Mouse (Mus musculus) left cerebral cortex, adult 18-20 months (tissue): Measurements from ENCODE around the gene Slc16a1. TPM values are rescaled to one million over a fixed set of nuclear protein-coding genes. Genes with fewer than 3 reads are reported as not detected.
"Not testable (repeated sequence)": the region's sequence is repeated elsewhere in the genome, so short reads cannot be mapped to it uniquely, and the experiment has no call there.

Source experiments
- DNase-seq, 2 experiments: peaks; one replicate each; pipeline ENCODE4 v3.0.0; 2021 to 2022; ENCODE audit warnings: low spot score in 2 of 2, mixed read lengths in 1 of 2
- total RNA-seq, 2 experiments: library from RNA; stranded (reverse); gene quantifications; 2 replicates each; pipeline ENCODE4 v1.2.3; 2021

Slc16a1 gene
- total RNA-seq, 2 experiments from 2014 or later, result 18.2 to 20.3 TPM

DNA sequence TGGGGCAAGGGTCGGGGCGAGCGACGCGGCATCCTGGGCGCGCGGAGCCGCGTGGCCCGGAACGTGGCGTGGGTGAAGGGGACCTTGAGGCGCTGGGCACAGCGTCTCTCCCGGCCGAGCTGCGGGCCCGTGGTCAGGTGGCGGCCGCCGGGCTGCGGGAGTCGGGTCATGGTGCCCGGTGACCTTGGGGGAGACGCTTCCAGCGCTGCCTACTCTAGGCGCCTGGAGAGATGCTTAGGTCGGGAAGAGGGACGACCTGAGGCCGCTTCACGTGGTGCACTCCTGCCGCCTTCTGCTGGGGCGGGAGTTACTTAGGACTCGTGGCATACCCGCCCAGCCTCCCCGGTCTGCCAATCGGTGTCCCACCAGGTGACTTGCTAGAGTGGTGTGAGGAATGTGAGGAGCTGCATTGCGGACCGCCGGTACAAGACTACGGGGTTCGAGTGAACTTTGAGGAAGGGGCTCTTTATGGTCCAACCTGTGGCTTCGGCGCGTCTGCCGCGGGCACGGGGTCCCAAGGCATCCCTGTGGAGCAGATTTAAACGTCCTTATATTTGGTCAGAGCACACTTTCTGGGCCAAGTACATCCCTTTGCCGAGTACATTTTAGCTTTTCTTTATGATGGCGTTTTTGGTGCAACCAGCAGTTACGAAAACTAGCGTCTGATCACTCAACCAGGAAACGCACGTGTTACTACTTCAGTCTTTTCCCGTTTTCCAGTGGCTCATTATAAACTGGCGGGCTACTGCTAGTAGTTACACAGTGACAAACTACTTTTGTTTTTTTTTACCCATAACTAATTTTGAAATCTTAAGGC, 672 bp downstream of the Slc16a1 start:
- DNase-seq, result peak; percentile 26 to 43

DNA sequence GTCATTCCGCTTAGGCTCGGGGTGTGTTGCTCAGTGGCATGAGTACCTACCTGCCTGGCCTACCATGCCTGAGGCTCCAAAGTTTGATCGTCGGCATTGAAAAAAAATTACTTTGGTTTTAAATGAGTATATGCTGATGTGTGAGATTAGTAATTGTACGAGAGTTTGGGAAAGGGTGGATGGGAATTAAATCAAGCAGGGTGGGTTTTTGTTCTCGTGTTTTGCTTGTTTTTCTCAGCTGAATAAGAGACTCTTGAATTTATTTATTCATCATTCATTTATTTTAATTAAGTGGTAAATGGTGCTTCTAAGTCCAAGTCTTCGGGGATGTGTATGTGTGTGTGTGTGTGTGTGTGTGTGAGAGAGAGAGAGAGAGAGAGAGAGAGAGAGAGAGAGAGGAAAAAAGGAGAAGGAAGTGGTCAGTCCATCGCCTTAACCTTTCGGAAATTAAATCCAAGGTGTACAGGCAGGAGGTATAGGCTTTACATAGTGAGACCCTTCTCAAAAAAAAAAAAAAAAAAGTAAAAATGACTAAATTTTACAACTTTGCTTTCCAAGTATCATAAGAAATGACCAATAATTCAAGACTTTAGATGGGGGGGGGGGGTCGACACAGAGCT, 1.4 kb downstream of the Slc16a1 start:
- no peak for DNase-seq

DNA sequence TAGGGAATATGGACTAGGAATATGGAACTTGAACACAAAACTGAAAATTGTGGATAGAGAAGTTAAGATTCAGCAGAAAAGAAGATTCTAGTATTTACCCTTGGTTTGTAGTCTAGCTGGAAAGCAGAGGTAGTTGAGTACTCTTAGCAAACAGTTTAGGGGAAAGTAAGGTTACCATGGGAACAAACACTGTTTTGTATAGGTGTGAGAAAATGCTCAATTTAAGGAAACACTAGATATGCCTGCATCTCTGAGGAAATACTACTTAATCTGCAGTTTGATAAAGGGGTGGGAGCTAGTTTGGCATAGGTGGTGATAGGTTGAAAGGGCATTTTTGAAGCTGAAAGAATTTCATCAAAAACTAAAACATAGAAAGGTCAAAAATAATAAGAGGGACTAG, 2.4 kb downstream of the Slc16a1 start:
- DNase-seq, result no peak

DNA sequence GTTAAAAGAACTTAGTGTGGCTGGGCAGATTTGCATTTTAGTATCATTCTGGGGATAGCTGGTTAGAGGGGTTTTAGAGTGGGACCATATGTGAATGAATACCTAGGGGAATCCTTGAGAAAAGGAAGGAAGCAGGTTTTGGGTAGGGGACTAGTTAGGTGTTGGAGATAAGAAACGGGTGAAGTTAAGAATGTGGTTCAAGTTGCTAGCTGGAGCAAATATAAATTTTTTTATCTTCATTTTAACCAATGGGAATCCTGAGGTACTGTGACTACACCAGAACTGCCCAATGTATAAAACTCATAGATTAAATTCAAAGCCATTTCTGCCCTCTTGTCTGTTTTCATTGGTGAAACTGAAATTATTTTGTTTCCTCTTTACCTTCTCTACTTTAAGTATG, 2.8 kb downstream of the Slc16a1 start:
- no peak for DNase-seq

DNA sequence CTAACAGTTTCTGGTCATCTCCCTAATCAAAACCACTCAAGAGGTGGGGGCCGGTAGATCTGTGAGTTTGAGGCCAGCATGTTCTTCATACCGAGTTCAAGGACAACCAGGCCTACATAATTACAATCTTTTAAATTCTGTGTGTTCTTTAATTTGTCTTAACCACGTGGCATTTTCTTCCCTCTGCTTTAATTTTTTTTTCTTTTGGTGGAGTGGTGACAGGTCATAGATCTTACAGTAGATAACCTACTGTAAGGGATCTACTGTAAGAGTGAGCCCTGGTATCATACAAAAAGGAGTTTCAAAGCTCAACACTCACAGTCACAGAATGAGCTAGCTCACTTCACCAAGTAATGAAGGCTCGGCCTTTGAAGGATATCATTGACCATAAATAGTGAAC, 4.6 kb downstream of the Slc16a1 start:
- DNase-seq, result no peak

DNA sequence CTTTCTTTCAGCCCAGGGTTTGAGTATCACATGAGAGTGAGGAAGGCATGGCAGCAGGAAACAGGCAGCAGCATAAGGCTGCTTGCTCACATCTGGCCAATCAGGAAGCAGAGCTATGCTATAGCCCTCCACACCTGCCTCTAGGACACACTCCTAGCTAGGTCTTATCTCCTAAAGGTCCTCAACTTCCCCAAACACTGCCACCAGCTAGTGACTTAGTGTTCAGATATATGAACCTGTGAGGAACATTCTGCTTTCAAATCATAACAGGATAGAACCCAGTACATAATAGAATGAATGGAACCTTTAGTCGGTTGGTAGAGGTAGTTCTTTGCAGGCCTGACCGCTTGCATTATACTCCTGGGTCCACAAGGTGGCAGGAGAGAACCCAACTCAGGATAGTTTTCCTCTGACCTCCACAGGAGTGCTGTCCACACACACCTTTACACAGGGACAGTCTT, 5.4 kb downstream of the Slc16a1 start:
- peak; percentile 64 to 71 for DNase-seq

DNA sequence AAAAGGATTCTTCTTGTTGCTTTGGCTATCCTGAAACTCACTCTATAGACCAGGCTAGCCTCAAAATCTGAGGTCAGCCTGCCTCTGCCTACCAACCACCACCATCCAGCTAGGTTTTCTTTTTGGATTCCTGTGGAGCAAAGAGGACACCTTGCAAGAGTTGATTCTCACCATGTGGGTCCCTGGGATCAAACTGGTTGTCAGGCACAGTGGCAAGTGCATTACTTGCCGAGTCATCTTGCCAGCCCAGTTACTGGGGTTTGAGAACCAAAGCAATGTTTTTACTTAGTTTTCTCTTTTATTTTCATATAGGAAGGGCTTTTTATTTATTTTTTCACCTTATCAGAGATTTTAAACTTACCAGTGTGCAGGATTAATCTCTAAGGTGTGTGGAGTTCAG, 5.9 kb downstream of the Slc16a1 start:
- no peak for DNase-seq

DNA sequence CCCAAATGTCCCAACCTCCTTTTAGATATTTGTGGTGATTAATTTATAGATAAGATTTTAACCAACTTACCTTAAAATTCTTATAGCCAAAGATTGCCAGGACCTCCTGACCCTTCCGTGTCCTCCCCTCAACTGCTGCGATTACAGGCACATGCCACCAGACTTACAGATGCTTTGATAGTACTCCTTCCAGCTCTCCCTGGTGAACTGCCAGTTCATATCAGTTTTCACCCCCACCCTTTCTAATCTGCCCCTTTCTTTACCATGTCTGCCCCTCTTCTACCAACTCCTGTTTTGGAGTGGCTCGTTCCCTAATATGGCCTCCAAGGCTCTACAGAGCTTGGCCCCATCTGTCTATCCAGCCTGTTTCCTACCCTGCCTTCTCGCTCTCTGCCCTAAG, 15.8 kb downstream of the Slc16a1 start:
- no peak for DNase-seq

DNA sequence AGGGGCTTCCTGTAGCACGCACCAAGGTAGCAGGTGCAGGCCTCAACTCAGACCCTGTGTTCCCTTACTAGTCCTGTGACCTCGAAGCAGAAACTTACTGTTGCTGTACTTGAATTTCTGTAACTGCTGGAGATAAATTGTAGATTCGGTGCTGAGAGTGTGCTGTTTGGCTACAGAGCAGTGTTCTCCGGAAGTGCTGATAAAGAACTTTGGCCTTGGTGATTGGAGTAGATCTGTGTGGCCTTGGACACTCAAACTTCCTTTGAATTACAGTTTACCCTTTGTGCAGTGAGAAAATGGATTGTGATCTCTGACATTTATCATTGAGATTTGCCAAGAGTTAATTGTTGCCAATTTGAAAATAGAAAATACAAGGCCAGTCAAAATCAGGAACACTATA, 16.5 kb downstream of the Slc16a1 start:
- DNase-seq, result no peak

DNA sequence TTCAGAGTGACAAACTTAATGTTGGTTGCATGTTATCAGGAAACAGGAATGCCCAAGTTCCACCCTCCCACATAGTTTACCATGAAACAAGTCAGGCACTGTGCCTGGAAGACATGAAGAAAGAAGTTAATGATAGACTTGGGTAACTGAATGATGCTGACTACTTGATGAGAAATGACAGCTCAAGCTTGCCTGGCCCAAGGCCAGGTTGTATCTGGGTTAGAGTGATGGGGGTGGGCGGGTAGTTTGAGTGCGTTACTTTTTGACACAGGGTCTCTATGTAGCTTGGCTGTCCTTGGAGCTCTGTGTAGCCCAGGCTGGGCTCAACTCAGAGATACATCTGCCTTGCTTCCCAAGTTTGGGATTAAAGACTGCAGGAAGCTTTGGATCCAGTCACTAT, 20.2 kb downstream of the Slc16a1 start:
- no peak for DNase-seq

DNA sequence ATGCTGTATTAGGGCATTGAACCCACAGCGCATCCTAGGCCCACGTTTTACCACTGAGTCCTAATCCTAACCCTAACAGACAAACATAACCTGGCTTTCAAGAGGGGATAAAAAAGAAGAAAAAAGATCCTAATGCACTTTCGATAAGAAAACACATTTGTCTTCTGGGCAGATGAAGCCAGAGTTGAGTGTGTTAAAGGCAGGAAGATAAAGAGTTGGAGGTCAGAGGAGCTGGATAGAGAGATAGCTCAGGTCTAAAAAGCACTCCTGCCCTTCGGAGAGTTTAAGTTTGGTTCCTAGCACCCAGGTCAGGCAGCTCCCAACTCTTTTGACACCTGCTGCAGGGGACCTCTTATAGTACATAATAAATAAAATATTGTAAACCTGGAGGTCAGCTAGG, 21.3 kb downstream of the Slc16a1 start:
- DNase-seq, result no peak

DNA sequence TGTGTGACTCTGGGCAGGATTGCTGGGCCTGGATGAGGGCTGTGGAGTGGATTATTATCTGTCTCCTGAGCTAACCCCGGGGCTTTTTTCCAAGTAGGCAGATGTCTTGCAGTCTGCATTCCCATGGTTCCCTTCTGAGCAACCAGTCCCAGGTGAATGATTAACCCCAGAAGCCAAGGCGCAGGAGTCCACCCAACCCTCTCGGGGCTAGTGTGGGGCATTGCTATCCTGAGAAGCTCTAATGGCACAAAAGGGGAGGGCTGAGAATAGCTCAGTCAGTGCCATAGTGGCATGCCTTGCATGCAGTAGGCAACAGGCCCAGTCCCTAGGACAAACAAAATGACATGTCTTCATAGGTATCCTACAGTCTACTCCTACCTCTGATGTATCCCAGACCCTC, 22.1 kb downstream of the Slc16a1 start:
- no peak for DNase-seq

DNA sequence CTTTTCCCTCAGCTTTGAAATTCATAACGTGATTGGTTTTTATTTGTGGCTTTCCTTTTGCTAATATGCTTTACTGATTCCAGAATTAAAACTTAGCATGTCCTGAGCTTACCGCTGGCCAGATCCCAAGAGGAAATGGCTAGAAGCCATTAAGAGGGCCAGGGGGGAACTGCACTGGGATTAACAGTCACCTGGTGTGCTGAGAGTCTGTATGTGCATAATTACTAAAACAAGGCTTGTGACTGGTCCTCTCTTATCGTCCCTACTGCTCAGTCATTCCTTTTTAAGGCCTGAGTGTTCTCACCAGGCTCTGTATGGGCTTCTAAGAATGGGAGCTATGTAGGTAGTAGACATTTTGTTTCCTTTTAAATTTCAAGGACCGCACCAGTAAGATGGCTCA, 23.5 kb downstream of the Slc16a1 start:
- DNase-seq, result no peak

DNA sequence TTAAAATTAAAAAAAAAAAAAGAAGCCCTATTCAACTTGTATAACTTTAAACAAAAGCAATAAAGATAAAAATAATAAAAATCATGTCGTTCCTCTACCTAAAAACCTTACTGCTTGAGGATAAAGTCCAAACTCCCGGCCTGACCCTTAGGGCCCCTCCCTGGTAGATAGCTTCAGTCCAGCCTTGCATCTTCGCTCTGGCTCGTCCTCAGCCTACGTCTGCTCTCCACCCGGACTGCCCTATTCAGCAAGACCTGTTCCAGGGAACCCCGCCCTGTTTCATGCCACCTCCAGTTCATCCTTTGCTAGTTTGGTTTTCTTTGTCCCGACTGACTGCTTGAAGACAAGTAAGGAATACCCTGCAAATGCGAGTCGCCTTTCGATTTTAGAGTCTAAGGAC, 24.5 kb downstream of the Slc16a1 start:
- DNase-seq, result no peak

DNA sequence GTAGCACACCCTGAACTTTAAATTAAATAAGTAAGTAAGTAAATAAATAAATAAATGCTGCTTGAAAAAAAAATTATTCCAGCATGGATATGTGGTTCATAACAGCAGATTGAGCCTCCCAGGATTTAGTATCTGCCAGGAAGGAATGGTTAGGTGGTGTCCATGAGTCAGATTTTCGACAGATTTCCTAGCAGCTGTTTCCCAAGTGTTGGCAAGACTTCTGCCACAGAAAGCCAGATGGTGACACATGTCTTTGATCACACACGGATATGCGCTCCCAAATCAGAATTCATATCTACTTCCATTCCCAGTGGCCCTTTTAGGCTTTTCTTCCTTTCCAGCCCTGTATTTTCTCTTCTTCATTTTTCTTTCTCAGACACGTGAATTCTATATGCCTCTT, 28.5 kb downstream of the Slc16a1 start:
- DNase-seq, result peak; percentile 62 to 74

DNA sequence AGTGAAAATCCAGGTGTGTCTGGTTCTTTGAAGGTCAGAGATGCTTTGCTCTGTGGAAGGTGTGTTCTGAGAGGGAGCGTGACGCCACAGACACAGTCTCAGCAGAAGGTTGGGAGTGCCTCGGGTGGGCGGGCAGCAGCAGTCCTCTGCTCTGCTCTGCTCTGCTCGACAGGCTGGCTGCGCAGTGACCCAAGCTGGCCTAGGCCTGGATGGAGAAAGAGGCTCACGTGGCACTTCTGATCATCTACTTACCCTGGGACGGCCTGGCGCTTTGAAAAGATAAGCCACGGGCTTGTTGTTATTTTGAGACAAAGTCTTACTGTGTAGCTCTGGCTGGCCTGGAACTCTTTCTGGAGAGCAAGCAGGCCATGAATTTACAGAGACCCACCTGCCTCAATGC, 29.0 kb downstream of the Slc16a1 start:
- DNase-seq, result no peak

DNA sequence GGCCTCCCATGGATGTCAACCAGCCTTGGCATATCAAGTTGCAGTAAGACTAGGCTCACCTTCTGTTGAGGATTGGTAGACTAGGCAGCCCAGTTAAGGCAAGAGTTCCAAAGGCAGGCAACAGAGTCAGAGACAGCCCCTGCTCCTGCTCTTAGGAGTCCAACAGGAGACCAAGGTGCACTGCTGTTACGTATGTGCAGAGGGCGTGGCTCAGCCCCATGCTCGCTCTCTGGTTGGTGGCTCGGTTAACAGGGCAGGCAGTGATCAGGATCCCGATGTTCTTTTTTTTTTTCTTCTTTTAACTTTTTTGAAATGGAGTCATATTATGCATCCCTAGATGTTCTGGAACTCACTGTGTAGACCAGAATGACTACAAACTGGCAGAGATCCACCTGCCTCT, 30.5 kb downstream of the Slc16a1 start:
- DNase-seq, result no peak

DNA sequence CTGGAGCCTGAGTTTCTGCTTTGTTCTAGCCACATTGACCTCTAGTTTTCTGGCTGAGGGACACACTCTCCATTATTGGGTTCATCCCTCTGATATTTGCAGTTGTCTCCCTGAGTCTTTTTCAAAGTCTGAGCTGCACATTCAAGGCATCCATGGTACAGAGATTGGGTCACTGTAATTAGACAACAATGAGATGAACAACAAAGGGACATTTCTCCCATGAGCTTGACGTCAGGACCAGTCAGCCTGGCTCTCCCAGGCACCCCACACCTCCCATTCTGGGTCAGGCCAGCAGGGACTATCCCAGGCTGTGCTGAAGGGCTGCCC, 31.4 kb downstream of the Slc16a1 start:
- no peak for DNase-seq

DNA sequence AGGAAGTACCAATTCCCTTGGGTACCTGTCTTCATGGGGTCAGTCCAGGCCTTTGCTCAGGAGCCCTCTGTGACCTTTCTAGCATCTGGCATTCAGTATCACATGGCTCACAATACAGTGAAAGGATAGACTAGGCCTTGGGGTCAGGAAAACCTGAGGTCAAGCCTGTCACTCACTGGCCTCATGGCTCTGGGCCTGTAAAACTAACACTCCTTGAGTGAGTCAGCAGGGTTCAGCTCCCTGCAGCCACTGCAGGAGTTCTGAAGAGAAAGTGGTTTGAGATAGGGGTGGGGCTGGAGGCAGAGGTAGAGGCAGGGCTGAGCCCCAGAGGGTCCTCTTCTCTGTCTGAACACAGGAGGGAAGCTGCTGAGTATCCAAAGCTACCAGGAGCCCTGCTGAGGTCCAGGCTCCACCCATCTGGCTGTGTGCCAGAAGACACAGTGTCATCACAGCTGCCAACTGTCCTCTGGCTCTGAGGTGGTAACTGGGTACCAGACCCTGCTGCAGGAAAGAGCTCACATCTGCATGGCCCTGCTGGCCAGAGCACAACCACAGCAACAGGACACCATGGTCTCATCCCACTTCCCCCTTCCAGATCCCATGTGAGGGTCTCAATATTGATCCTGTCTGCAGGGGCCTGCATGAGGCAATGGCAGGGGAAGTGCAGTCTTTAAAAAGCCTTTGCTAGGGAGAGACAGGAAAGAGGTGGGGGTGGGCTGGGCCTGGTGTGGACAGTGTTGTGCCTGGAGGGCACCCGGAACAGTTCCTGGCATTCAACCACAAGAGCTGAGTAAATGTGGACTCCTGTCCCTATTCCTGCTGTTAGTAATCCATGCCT, 31.9 kb downstream of the Slc16a1 start:
- not testable (repeated sequence) for DNase-seq

DNA sequence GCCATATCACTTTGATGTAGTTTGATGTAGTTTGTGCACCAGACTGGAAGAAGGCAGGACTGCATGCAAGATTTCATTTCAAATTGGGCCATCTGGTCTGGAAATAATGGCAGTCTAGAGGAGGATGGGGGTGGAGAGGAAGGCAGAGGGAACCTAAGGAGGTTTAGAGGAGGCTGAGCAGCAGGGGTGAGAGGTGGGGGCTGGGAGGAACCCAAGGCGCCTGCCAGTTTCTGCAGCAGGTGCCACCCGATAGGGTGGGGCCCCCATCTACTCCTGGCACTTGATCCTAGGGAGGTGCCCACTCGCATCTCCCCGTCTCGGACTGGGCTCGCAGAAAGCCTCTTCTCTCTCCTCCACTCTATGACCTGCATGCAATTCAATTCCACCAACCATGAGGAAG, 33.1 kb downstream of the Slc16a1 start:
- peak; percentile 29 to 32 for DNase-seq

DNA sequence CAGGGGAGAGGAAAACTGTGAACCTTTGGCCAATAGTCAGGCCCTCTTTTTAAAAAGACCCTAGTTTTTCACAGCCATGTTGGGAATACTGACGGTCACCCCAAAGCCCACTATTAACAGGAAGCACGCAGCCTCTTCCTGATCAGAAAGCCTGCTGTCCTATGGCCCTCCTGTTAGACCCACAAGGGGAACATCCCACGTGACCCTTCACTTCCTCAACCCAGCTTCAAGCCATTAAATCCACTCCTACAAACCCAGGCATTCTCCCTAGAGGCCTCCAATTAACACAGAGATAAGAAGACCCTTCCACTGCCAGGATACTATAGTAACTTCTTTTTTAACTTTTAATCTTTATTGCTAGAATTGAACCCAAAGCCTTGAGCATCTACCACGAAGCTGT, 33.6 kb downstream of the Slc16a1 start:
- no peak for DNase-seq

DNA sequence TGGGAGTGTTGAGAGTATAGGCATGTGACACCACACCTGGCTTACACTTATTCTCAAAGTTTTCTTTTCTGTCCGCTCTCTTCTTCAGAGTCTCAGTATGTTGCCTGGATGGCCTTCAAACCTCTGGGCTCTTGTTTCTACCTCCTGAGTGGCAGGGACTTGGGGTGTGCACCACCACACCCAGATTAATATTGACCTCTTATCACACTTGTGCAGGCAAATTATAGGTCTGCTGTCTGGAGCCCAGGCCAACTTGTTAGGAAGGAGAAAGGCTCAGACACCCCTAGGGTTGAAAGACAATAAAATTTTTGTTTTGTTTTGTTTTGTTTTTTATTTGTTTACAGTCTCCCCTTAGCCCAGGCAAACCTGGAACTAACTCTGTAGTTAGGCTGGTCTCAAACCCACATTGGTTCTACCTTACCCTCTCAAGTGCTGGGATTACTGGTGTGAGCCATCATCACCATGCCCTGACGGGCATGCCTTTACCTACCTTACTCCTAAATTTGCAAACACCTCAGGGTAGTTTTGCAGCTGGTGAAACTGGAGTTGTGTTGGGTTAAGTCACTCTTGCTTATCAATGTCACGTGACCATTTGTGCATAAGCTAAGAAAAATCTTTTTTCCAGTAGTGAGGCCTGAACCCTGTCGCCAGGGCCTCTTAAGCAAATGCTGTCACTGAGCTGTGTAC, 35.3 kb downstream of the Slc16a1 start:
- DNase-seq, result no peak
